Mouse (Mus musculus) kidney, adult 11 months (tissue): ENCODE results near the gene Tmem63c.

Experiments used
- DNase-seq: peaks from one replicate; pipeline ENCODE4 v3.0.0; 2022

Gene Tmem63c

DNA sequence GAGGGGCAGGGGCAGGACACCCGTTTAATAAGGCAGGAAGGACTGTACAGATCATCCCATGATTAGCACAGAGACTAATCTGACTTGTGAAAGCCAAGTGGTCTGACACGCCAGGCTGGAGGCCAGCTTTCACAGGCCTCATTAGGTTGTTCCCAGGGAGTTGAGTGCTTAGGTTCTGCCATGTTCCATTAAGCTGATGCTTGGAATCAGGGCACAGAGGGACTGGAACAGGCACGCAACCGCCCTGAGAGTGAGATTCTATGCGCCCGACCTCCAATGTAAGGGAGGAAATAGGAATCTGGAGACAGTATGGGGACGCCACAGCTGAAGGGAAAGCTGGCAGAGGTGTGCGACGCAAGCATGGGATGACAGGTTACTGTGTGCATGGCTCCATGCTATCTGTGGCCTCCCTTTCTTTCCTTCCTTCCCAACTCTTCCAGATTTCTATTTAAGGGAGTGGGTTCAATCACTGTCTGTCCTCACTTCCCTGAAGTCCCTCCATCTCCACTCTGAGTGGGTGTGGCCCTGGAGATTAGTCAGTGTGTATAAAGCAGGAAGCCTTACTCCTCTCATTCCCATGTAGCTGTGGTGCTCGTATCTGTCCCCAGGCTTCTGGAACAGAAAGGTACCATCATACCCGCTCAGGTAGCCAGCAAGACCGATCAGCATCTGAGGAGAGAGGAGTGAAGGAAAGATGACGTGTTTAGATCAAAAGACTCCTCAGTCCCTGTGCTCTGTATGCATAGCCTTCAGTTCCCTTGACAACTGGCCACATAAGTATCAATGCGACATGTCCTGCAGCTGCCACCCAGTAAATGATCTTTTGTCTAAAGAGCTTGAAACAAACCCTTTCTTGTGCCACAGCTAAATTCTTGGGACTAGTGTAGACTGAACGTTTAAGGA, 116.5 kb downstream of the Tmem63c start:
- no peak for DNase-seq

DNA sequence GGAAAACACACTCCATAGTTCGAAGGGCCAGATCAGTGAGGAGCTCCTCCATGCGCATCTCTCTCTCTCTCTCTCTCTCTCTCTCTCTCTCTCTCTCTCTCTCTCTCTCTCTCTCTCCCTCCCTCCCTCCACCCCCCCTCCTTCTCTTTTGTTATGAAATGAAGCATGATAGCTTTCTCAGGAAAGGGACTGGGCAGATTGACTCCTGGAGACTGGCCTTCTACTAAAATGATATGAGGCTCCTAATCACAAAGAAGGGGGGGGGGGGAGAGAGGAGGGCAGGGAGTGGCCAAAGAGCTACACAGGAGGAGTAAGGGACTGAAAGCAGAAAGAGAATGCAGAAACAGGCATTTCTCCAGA, 117.2 kb downstream of the Tmem63c start:
- no peak for DNase-seq

DNA sequence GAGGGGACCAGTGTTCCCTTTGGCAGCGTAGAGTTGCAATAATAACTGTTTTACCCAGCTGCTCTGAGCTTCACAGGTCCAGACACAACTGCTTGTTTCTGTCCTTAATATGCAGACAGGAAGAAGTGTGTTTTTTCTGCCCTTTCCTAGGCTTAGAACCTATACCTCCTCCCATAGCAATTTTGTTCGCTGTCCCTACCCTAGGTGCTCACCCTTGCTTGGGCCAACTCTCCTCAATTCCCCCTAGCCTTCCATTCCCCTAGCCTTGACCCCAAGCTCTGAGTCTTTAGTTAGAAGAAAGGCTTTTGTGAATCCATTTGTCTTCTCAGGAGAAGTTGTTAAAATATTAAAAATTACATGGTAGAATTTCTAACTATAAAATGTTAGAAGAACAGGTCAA, 117.6 kb downstream of the Tmem63c start:
- no peak for DNase-seq
